Mouse (Mus musculus) adrenal gland, postnatal 10 days (tissue): ENCODE measurements at regions not wholly inside any gene's neighbourhood (a gene's known extent, or its start where the extent isn't known, plus 50 kb on each side); places are given as distances from the start of the nearest gene placed in this dataset.

Experiments used
- DNase-seq: peaks from one replicate; pipeline ENCODE4 v3.0.0; 2021; ENCODE audit warnings: mixed read lengths

DNA sequence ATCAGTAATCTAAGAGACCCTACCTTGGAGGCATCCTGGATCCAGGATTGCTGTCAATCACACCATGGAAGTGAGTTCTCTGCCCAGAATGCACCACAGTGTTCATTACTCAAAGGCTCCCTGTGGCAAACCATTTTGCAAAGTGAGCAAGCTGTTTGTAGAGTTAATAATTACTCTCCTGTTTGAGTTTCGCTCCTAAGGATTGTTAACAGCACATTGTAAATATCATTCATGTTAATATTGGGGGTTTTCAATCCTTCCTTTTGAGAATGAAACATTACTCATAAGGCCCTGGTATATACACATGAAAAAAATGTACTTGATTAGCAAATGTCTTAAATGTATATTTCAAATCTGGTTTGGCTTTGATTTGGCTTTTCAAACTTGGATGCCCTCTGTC, 58.1 kb upstream of the Clstn2 start:
- no peak for DNase-seq

DNA sequence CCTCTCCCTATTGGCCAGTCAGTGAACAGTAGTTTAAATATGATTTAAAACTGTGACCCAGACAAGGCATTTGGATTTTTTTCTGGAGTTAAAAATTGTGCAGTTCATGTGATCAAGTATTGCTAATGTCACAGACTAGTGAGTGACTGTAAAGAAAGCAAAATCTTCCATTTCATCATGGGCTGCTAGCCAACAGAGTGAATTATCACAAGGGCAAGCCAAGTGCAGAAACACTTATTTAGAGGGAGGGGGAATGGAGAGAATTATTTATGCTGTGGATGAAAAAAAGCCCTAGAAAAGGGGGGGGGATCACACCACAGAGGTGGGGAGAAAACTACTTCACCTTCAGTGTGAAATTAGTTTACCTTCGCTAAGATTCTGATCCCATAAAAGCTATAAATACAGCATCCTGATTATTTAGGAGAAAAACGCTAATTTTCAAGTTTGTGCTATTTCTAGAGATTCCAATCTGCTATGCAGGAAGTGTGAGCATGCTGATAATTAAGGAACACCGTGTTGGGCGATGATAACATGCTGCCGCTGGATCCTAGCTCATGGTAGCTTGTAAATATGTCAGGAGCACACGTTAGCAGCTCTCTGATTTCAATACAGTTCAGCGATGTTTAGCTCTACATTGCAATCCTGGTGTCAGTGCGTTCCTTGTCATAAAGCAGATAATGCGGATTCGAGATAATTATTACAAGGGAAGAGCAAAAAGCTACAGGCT, 62.2 kb upstream of the Clstn2 start:
- no peak for DNase-seq

DNA sequence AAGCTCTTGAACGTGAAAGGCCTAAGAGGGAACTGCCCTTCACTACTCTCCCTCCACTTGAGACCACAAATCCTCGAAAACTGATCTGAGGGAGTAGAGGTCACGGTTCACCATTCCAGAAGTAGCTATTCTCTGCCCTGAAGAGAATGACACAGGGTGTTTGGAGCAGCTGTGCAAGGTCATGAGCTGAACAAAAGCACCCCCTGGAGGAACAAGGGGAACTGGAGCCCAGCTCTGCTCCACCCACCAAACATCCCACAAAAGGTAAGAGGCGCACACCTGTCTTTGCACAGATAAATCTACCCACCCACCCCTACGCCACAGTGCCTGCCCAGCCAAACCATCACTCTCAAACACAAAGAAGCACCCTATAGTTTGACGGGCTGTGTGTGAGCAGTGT, 90.4 kb upstream of the Clstn2 start:
- peak; percentile 22 for DNase-seq

DNA sequence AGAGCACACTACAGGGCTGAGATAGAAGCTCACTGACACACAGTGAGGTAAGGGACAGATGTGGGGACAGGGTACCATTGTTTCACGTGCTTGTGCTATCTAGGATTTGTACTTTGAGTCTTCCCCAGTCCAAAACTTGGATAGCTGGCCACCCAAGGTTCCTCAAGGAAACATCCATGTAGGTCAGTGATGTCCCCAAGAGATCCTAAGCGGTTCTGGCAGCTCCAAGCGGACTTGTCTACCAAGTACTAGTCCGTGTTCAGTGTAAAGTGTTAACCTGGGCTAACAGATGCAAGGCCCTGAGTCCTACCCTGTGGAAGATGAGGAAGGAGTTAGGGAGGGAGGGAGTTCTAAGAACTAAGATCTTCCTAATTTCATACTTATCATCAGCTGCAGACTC, 96.6 kb upstream of the Clstn2 start:
- no peak for DNase-seq

DNA sequence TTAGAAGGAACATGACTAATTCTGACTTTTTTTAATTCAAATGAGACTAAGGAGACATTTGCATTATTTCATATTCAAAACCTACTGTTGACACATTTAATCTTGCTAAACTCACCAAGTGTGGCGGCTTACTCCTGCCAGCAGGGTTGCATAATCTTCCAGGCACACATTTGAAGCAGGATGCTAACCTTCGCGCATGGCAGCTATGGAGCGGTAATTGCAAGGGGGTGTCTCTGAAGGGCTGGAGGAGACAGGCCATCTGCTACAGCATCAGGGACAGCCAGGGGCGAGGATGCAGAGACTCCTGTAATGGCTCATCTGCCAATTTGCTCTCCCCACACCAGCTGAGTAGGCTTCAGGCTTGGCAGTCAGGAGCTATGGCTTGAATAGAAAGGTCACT, 97.9 kb upstream of the Clstn2 start:
- peak; percentile 3 for DNase-seq

DNA sequence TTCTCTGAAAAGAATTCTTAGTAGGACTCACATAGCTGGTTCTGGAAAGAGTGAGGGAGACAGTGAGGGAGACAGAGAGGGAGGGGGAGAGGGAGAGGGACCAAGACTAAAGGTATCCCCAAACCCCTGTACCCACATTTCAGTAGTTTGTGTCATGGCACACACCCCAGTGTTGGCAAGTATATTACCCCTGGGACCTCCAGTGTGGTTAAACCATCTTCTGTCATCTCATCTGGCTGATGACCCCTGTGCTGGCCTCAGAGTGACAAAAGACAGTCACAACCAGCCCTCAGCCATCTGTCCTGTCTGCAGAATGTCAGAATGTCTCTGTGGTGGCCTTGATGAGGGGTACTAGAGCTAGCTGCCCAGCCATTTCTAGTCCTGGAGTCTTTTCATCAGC, 107.6 kb upstream of the Clstn2 start:
- no peak for DNase-seq

DNA sequence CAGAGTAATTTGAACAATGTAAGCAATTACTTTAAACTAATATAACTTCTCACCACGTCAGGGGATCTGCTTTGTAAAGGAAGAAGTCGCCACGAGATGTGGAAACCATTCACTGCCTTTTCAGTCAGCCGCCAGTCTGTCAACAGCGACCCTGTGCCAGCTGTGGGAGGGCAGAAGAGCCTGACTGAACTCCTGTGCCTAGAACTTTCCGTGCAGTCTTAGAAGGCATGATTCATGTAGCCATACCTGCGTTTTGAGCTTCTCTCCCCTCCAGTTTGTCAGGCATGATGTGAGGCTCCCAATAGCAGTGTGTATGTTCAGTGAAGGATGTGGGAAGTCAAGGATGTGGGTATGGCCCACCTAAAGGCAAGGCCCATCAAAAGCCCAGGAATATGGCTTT, 109.1 kb upstream of the Clstn2 start:
- no peak for DNase-seq

DNA sequence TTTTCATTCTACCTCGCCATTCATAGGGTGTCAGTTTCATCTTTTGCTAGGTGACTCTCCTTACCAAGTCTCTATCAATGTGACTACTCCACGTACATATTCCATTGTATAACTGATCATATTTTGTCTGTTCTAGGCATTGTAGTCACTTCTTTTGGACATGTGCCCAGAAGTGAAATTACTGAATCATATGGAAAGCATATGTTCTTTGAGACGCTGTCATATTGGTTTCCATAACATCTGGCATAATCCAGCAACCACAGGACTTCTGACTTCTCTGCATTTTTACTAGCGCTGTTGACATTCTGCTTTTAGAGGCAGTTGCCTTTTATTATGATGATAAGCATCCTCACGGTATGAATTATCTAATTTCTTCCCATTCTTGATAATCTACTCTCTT, 113.9 kb upstream of the Clstn2 start:
- no peak for DNase-seq

DNA sequence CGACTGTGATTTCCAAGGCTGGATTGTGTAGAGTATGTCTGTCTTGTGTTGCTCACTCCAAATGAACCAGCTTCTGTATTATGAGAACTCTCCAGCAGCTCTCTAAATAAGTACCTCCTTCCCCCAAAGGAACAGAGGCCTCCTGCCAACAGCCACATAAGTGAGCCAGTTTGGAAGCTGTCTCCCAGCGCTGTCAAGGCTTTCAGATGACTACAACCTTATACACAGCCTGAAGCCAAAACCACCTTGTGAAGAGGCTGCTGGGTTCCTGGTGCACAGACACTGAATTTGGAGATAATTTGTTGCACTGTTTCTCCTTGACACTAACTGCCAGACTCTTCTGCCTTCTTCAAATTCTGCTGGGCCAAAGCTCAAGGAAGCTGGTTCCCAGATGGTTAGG, 125.4 kb upstream of the Clstn2 start:
- DNase-seq: peak; percentile 8

DNA sequence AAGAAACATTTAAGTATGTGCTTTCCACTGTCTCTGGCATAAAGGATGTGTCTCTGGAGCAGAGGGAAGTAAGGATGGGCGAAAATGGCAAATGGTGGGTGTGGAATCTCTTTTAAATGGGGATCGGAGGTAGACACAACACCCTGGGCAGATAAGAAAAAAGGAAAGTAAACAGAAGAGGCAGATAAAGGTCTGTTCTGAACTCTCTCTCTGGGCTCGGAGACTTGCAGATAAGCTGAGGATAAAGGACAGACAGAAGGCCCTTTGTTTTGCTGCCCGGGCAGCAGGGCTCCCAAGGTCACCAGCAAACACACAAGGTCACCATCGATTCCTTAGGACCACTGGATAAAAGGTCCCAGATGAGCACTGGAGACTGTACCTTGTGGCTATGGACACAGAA, 122.7 kb upstream of the Nmnat3 start:
- DNase-seq: no peak

DNA sequence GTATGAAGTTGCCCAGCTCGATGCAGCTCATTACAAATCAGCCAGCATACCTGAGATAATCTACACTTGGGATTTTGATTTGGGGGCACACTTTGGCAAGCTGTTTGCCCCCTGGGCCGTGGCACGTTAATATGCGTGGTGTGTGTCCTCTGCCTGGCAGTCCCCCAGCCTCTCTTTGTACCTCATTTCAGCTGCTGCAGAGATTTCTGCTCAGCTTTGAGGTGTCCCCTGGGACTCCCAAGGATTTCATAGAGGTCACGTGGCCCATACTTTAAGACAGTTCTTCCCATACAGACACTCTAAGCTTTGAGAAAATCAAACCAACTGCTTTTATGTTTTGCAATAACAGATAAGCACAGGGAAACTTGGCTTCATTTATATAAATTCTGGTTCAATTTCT, 113.2 kb upstream of the Nmnat3 start:
- no peak for DNase-seq

DNA sequence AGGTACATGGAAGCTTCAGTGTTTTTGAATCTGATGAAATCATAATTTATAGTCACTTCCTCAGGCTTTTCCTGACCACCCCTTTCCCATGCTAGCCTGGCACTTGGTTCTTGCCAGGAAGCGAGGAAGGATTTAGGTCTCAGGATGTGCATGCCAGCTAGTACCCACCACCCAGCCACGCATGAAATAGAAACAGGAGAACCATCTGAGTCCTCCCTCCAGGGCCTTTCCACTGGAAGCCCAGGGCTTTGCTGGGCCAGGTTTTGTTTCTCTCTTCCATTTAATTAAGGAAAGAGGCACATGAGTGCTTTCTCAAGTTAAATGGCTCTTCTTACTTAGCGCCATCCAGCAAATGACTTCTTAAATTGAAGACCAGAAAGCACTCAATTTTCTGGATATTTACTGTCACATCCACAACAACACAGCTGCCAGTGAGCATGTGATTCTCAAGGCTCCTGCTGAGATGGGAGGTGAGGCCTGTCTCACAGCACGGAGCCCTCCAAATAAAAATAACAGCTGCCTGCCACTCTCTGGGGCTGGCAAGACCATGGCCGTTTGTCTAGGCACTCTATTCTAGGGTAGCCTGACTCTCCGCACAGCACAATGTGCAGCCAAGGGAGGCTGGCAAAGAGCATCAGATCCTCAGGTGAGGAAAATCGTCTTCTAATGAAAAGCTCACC, 110.4 kb upstream of the Nmnat3 start:
- DNase-seq: no peak

DNA sequence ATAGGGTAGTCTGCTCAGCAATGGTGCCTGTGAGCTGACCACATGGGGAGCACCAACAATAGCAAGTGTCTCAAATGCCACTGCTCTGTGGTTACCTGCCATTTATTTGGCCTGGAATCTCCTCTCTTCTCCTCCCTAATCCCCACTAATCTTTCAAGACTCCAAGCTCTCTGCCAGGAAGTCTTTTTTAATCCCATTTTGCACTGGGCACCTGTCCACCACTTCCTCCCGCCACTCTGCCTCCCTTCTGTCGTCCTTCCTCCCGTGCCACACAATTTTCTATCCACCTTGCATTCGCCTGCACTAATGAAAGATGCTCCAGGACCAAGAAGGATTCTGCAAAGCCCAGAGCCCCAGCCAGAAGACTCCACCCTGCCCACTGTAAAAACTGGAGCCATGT, 106.5 kb upstream of the Nmnat3 start:
- no peak for DNase-seq

DNA sequence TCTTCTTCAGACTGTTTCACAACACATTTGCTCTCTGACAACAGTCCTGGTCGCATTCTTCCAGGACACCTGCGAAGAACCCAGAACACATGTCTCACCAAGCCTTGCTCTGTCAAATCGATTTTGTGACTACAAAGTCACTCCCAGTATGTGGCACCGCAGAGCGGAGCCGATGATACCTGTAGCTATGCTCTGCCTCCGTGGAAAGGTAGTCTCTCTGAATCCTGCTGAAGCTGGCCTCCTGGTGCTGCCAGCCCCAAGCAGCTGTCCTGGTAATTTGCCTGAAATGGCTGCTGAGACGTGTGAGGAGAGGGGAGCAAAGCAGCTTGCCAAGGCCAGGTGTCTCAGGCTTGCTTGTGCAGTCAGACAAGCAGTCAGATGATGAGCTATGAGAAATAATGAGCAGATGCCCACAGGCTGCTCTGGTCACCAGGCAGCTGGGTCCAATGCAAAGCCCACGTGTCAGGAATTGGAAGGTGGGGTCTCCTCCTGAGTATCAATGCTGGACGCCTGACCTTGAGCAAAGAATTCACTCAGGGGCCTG, 100.4 kb upstream of the Nmnat3 start:
- DNase-seq: no peak

DNA sequence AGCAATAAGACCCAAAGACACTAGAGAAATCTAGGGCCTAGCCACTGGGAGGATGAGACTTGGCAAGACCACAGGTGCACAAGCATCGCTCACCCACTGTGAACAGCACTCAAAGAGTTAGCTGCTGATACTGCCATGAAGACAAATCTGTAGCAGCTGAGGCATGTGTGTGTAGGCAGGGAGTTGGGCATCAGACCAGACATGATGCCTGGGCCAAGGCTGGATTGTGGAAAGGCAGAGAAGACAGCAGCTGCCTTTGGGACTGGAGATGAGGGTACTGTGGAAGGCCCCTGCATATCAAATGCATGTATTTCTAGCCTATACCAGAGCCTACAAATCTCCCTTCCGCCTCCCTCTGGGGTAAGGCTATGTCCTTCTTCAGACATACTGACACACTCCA, 92.9 kb upstream of the Nmnat3 start:
- no peak for DNase-seq

DNA sequence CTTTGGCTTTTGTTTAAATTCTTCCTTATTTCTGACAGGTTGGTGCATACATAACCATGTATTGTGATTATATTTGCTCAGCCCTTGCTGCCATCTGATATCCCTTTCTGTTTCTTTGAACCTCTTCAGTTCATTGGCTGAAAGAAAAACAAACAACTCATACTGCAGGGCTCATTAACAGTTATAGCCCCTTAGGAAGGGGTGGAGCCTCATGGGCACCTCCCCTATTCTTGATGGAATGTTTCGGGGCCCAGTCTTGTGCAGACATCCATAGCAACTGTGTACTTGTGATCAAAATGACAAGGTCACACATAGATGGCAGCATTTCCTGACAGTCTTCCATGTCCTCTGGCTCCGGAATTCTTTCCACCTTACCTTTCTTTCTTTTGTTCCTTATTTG, 68.4 kb upstream of the Nmnat3 start:
- no peak for DNase-seq

DNA sequence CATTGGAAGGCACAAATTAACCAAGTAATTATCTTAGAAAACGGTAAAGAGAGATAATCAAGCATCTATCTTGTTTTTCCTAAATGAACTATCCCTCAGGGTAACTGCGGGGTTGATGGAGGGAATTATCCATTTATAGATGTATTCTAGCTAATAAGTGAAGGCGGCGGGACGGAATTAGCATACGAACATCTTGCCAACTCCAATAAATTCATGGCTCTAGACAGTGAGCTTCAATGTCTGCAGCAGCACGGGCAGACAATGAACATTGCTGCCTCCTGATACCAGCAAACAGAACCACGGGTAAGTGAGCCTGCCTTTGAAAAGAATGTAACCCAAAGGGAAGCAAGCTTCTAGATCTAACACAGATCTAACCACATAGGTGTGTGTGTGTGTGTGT, 66.9 kb upstream of the Nmnat3 start:
- no peak for DNase-seq

DNA sequence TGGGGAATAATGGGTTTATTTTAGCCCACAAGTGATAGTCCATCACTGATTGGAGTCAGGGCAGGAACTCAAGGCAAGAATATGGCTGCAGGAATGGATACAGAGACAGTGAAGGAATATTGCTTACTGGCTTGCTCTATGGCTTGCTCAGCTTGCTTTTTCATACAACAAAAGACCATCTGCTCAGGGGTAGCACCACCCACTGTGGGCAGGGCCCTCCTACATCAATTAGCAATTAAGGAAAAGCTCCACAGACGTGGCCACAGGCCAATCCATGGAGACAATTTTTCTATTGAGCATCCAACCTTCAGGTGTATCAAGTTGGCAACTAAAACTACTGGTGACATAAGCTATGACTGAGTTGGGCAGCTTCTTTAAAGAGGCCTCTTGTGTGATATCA, 65.5 kb upstream of the Nmnat3 start:
- no peak for DNase-seq

DNA sequence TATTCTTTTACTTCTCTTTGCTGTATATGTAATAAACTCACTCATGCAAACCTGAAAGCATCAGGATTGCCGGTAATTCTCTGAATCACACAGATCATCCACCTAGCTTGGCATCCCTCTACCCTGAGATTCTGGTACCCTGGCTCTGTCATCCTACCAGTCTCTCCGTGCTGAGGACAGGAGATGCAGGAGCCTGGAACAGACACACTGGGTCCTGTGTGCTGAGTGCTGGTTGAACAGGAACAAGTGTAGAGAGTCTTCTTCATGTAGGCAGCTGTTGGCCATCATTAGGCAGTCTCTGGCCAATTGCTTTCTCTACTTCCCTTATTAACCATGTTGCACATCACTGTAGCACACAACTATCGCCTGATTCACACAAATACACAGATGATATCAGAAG, 59.0 kb upstream of the Nmnat3 start:
- no peak for DNase-seq

DNA sequence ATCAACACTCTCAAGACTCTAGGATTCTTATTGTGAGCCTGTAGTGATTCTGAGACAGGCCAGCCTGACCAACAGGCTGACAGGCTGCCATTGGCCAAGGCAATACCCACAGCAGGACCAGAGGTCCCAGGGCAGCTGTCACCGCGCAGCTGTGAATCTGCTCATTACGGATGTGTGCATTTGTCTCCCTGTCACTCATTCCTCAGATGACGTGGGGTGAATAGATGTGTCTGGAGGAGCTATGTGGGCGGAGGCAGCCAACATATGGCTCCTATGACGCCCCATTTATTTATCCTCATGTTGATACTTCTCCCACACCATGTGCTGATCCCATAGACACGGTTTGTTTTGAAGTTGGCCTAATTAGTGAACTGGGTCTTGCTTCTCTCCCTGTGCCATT, 58.3 kb upstream of the Nmnat3 start:
- DNase-seq: no peak

DNA sequence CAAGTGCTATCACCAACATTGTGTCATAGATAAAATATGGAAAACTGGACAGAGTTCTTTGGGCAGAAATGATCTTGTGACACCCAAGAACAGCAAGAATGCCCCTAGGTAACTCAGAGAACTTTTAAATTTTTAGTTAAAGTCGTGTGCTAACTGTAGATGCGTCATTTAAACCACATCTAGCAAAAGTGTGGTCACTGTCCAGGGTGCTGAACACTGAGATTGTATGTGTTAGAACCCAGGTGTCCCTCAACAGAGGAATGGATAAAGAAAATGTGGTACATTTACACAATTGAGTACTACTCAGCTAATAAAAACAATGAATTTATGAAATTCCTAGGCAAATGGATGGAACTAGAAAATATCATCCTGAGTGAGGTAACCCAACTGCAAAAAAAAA, 52.5 kb upstream of the Nmnat3 start:
- DNase-seq: peak; percentile 57
